24 mouse cellular contexts compared by ENCODE assay signal in the genomic region with DNA sequence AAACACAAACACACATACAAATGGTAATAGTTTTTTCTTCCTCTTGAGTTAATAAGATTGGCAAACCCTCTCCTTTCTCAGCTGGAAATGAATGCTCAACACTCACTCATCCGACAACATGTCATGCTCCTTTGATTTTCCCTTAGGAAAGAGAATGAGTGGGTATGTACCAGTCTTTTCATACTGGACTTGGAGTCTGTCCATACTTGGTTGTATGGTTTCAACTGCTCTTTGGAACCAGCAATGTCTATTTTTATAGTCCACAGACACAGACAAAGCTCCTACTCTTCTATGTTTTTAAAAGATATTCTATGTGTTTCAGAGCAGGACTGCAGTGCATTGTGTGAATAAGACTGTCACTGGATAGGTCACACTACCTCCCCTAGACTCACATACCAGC.
"Had no signal": no experiment of that assay in that cellular context is flagged by ENCODE, and none has a peak within 500 bp of the region (broad histone marks: within the 10 kb centered on the region; RNA-seq: fewer than 3 reads in every experiment).

No protein-coding gene starts in this region.

- H3K27me3 ChIP-seq: heart, embryonic 12.5 days; intestine, embryonic 15.5 days; limb, embryonic 13.5 days; limb, embryonic 15.5 days; liver, embryonic 12.5 days had no signal

- H3K36me3 ChIP-seq: heart, embryonic 10.5 days; heart, embryonic 12.5 days; hindbrain, embryonic 10.5 days; intestine, embryonic 15.5 days; limb, embryonic 13.5 days; limb, embryonic 15.5 days; liver, embryonic 12.5 days had no signal

- ATAC-seq: inflammation-experienced regulatory T-cells, adult 6 months; intestine, embryonic 15.5 days; intestine, postnatal 0 days; liver, embryonic 12.5 days had no signal

- DNase-seq: gastrocnemius, adult 2 months; gastrocnemius, postnatal 10 days; gastrocnemius, postnatal 25 days; heart, adult 18-20 months; heart, postnatal 10 days; heart, postnatal 4 days; kidney, adult 18-20 months; kidney, adult 8-10 months; kidney, postnatal 10 days; kidney, postnatal 25 days; kidney, postnatal 4 days; left cerebral cortex, postnatal 4 days had no signal

- H3K4me1 ChIP-seq: heart, embryonic 10.5 days; heart, embryonic 12.5 days; hindbrain, embryonic 10.5 days; intestine, embryonic 15.5 days; limb, embryonic 13.5 days; limb, embryonic 15.5 days; liver, embryonic 12.5 days had no signal

- H3K9me3 ChIP-seq: heart, embryonic 10.5 days; heart, embryonic 12.5 days; hindbrain, embryonic 10.5 days; intestine, embryonic 15.5 days; limb, embryonic 13.5 days; limb, embryonic 15.5 days; liver, embryonic 12.5 days had no signal

- H3K4me3 ChIP-seq: gastrocnemius, adult 2 months; heart, embryonic 10.5 days; heart, embryonic 12.5 days; hindbrain, embryonic 10.5 days; intestine, embryonic 15.5 days; layer of hippocampus, adult 2 months; left cerebral cortex, adult 2 months; limb, embryonic 13.5 days; limb, embryonic 15.5 days; liver, embryonic 12.5 days had no signal

- H3K4me2 ChIP-seq: heart, embryonic 12.5 days; intestine, embryonic 15.5 days; limb, embryonic 13.5 days; limb, embryonic 15.5 days; liver, embryonic 12.5 days had no signal

- H3K27ac ChIP-seq: gastrocnemius, adult 2 months; heart, embryonic 10.5 days; hindbrain, embryonic 10.5 days; intestine, embryonic 15.5 days; layer of hippocampus, adult 2 months; left cerebral cortex, adult 2 months; limb, embryonic 13.5 days; limb, embryonic 15.5 days; liver, embryonic 12.5 days; liver, embryonic 14.5 days had no signal

- H3K9ac ChIP-seq: heart, embryonic 12.5 days; intestine, embryonic 15.5 days; limb, embryonic 13.5 days; limb, embryonic 15.5 days; liver, embryonic 12.5 days; liver, embryonic 14.5 days had no signal
